Mouse (Mus musculus): Measurements from ENCODE around the gene Rpl18a.

- no peak for TF ChIP-seq CTCF (IDR thresholded peaks at IDR 0.05; ENCODE audit: insufficient read depth, low read length)
- TF ChIP-seq POLR2A (IDR thresholded peaks at IDR 0.05; ENCODE audit: borderline replicate concordance, extremely low read depth, low read depth, low read length) = no peak
Observed at GRCm38 (mm10) chr8:70894385-70894720, 2.9 kb downstream of the Rpl18a start.

Data from lung, adult 2 months (tissue).